Mouse (Mus musculus): ENCODE data around the gene Nicn1.

- TF ChIP-seq MEF2A (IDR thresholded peaks at IDR 0.05; ENCODE audit: borderline replicate concordance, low read depth, low read length): no peak
- TF ChIP-seq CTCF (conservative IDR thresholded peaks at IDR 0.05 in 1 of 2, IDR thresholded peaks at IDR 0.05 in 1 of 2; ENCODE audit: low read depth in 2 of 2, low read length in 2 of 2): no peak
- TF ChIP-seq TCF12 (IDR thresholded peaks at IDR 0.05; ENCODE audit: low read depth, low read length): no peak
- no peak for TF ChIP-seq MYC (IDR thresholded peaks at IDR 0.05; ENCODE audit: low read depth, low read length)
- no peak for TF ChIP-seq TBP (conservative IDR thresholded peaks at IDR 0.05; ENCODE audit: low read depth, low read length)
- no peak for TF ChIP-seq POLR2A (IDR thresholded peaks at IDR 0.05; ENCODE audit: low read depth, low read length)
- no peak for TF ChIP-seq MAX (IDR thresholded peaks at IDR 0.05; ENCODE audit: low read length)
- TF ChIP-seq EP300 (IDR thresholded peaks at IDR 0.05; ENCODE audit: low read length): no peak
- TF ChIP-seq HCFC1 (IDR thresholded peaks at IDR 0.05; ENCODE audit: low read depth, low read length): no peak
- no peak for TF ChIP-seq GABPA (IDR thresholded peaks at IDR 0.05; ENCODE audit: insufficient replicate concordance, low read depth, low read length)
These were observed 14.9 kb downstream of the Nicn1 start for GRCm38 (mm10) chr9:108305170-108305569.

All from CH12.LX (cell line).